Mouse (Mus musculus) liver, adult 2 months (tissue): ENCODE measurements at regions not wholly inside any gene's neighbourhood (a gene's known extent, or its start where the extent isn't known, plus 50 kb on each side); places are given as distances from the start of the nearest gene placed in this dataset.

ENCODE experiments used
- DNase-seq: peaks from one replicate; pipeline ENCODE4 v3.0.0-alpha.2; 2011; ENCODE audit warnings: low read depth, low spot score; ENCODE audit errors: extremely low read depth
- H3K27ac ChIP-seq: fragments of 200-500 bp; replicated peaks from 2 replicates; pipeline ENCODE4 v1.5.1; 2012; ENCODE audit warnings: low read depth, mild to moderate bottlenecking, control low read depth, inconsistent platforms, low read length; ENCODE audit not compliant: insufficient read depth
- H3K27me3 ChIP-seq: fragments of 200-500 bp; 2 replicates; pipeline ENCODE4 v1.6.1; 2012; ENCODE audit warnings: mild to moderate bottlenecking, moderate library complexity, low read length, inconsistent platforms; ENCODE audit not compliant: control insufficient read depth, insufficient read depth
- H3K36me3 ChIP-seq: fragments of 200-500 bp; 2 replicates; pipeline ENCODE4 v1.6.1; 2012; ENCODE audit warnings: low read length, inconsistent platforms; ENCODE audit not compliant: control insufficient read depth, insufficient read depth
- H3K4me1 ChIP-seq: fragments of 200-500 bp; 2 replicates; pipeline ENCODE4 v1.6.1; 2011; ENCODE audit warnings: low read length; ENCODE audit not compliant: control insufficient read depth, insufficient read depth
- H3K4me3 ChIP-seq: fragments of 200-500 bp; 2 replicates; pipeline ENCODE4 v1.5.1; 2011; ENCODE audit warnings: low read depth, mild to moderate bottlenecking, control low read depth, low read length, moderate library complexity; ENCODE audit not compliant: insufficient read depth
- H3K79me2 ChIP-seq: fragments of 200-500 bp; 2 replicates; pipeline ENCODE4 v1.6.1; 2012; ENCODE audit warnings: inconsistent platforms, mild to moderate bottlenecking, low read length, moderate library complexity; ENCODE audit not compliant: control insufficient read depth, insufficient read depth
- H3K9ac ChIP-seq: fragments of 200-500 bp; 2 replicates; pipeline ENCODE4 v1.6.1; 2012; ENCODE audit warnings: low read depth, mild to moderate bottlenecking, control low read depth, inconsistent platforms, low read length
- CTCF ChIP-seq: fragments of 200-500 bp; IDR thresholded peaks from 2 replicates; pipeline ENCODE4 v1.5.1; 2011; ENCODE audit warnings: low read depth, low read length, control low read depth
- POLR2A ChIP-seq: fragments of 200-500 bp; IDR thresholded peaks from 2 replicates; pipeline ENCODE4 v1.6.1; 2011; ENCODE audit warnings: low read length, control low read depth; ENCODE audit not compliant: insufficient read depth; ENCODE audit errors: extremely low read depth
- WGBS: fragments of 180-500 bp; shearing (Covaris S2); methylation state at CpG from one replicate; pipeline ENCODE4 v1.1.7; 2018; 5-methylcytosine and 5-hydroxymethylcytosine counted together

- no peak overlapping the region for H3K4me3 ChIP-seq
- H3K27me3 ChIP-seq = no peaks in the 10 kb centered on the region
- no peaks in the 10 kb centered on the region for H3K79me2 ChIP-seq
- 52% methylated on average over 7 of the region's 7 CpGs for WGBS
- TF ChIP-seq CTCF = no peak
- no peak for TF ChIP-seq POLR2A
- no peaks in the 10 kb centered on the region for H3K4me1 ChIP-seq
- peak; percentile 60 for DNase-seq
- no peak overlapping the region for H3K9ac ChIP-seq
- H3K27ac ChIP-seq = no peak overlapping the region
- H3K36me3 ChIP-seq = no peaks in the 10 kb centered on the region
Measured at GRCm38 (mm10) chr3:139802716-139803710, 597.5 kb downstream of the Stpg2 start.

- WGBS = 77% methylated on average over 10 of the region's 10 CpGs
- Histone ChIP-seq H3K36me3 (no peaks in the 10 kb centered on the region), H3K27me3 (no peaks in the 10 kb centered on the region), H3K27ac (no peak overlapping the region), H3K4me3 (no peak overlapping the region), H3K4me1 (no peaks in the 10 kb centered on the region), H3K79me2 (no peaks in the 10 kb centered on the region), H3K9ac (no peak overlapping the region)
- no peak for TF ChIP-seq POLR2A
- no peak for TF ChIP-seq CTCF
- no peak for DNase-seq
Measured at GRCm38 (mm10) chr3:139828014-139828413, 622.5 kb downstream of the Stpg2 start.

DNA sequence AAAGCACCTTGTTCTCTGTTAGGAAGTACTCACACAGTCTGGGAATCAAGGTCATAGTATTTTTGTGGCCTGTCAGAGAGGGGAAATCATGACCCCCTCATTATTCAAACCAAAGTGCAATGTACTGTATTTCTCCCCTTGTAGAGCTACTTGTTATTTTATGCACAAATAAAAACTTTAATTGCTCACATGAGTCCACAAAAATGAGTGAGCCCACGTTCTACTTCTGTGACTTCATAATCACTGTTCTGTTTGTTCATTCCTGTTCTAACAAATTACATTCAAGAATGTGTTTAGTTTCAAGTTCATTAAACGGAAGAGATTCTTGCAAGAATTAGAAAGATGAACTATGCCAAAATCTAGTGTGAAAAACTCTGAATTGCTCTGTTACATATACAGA, 623.1 kb downstream of the Stpg2 start:
- H3K27me3 ChIP-seq = no peaks in the 10 kb centered on the region
- no peak overlapping the region for H3K9ac ChIP-seq
- WGBS = 63% methylated on average over 2 of the region's 2 CpGs
- H3K4me1 ChIP-seq = no peaks in the 10 kb centered on the region
- DNase-seq = no peak
- H3K4me3 ChIP-seq = no peak overlapping the region
- TF ChIP-seq CTCF (no peak), POLR2A (no peak)
- no peak overlapping the region for H3K27ac ChIP-seq
- H3K79me2 ChIP-seq = no peaks in the 10 kb centered on the region
- H3K36me3 ChIP-seq = no peaks in the 10 kb centered on the region

- Histone ChIP-seq H3K4me1 (no peaks in the 10 kb centered on the region), H3K27me3 (no peaks in the 10 kb centered on the region), H3K36me3 (no peaks in the 10 kb centered on the region), H3K4me3 (no peak overlapping the region), H3K9ac (no peak overlapping the region), H3K27ac (no peak overlapping the region), H3K79me2 (no peaks in the 10 kb centered on the region)
- no peak for DNase-seq
- WGBS = 80% methylated on average over 5 of the region's 5 CpGs
- TF ChIP-seq POLR2A (no peak), CTCF (no peak)
Measured at GRCm38 (mm10) chr3:139832599-139832998, 627.1 kb downstream of the Stpg2 start.

GRCm38 (mm10) chr3:139842015-139842414, 636.5 kb downstream of the Stpg2 start:
- DNase-seq = no peak
- Histone ChIP-seq H3K27me3 (no peaks in the 10 kb centered on the region), H3K79me2 (no peaks in the 10 kb centered on the region), H3K4me1 (no peaks in the 10 kb centered on the region), H3K9ac (no peak overlapping the region), H3K4me3 (no peak overlapping the region), H3K27ac (no peak overlapping the region), H3K36me3 (no peaks in the 10 kb centered on the region)
- WGBS = 85% methylated on average over 3 of the region's 3 CpGs
- TF ChIP-seq CTCF = no peak
- TF ChIP-seq POLR2A = no peak

- no peak for DNase-seq
- H3K27me3 ChIP-seq = no peaks in the 10 kb centered on the region
- H3K27ac ChIP-seq = no peak overlapping the region
- H3K9ac ChIP-seq = no peak overlapping the region
- 72% methylated on average over 5 of the region's 5 CpGs for WGBS
- no peaks in the 10 kb centered on the region for H3K36me3 ChIP-seq
- H3K79me2 ChIP-seq = no peaks in the 10 kb centered on the region
- no peak for TF ChIP-seq POLR2A
- TF ChIP-seq CTCF = no peak
- no peak overlapping the region for H3K4me3 ChIP-seq
- no peaks in the 10 kb centered on the region for H3K4me1 ChIP-seq
Measured at GRCm38 (mm10) chr3:139842988-139843605, 637.6 kb downstream of the Stpg2 start.
